Mouse (Mus musculus) intestine, postnatal 0 days (tissue): ENCODE data around the gene Olfr555. TPM values are rescaled to one million over a fixed set of nuclear protein-coding genes. Genes with fewer than 3 reads are reported as not detected.

Source experiments
- ATAC-seq: fragments of 200-750 bp; cut with Nextera tagmentation; 2 replicates; pipeline ENCODE4 v1.8.0; 2017; ENCODE audit warnings: mild to moderate bottlenecking, moderate TSS enrichment, moderate library complexity
- H3K27ac ChIP-seq: fragments of 300-500 bp; sonication (generic); 2 replicates; pipeline ENCODE4 v1.5.1; 2014; ENCODE audit warnings: mild to moderate bottlenecking, low read depth, low read length, moderate library complexity
- H3K27me3 ChIP-seq: fragments of 300-500 bp; sonication (generic); replicated peaks from 2 replicates; pipeline ENCODE4 v1.6.1; 2014; ENCODE audit warnings: low read length, mixed read lengths; ENCODE audit not compliant: control insufficient read depth, insufficient read depth
- H3K36me3 ChIP-seq: fragments of 300-500 bp; sonication (generic); 2 replicates; pipeline ENCODE4 v1.6.1; 2014; ENCODE audit warnings: mild to moderate bottlenecking, moderate library complexity; ENCODE audit not compliant: control insufficient read depth, insufficient read depth
- H3K4me1 ChIP-seq: fragments of 300-500 bp; sonication (generic); replicated peaks from 2 replicates; pipeline ENCODE4 v1.6.1; 2014; ENCODE audit warnings: antibody characterized with exemption, low read length, mixed read lengths; ENCODE audit not compliant: control insufficient read depth, insufficient read depth
- H3K4me2 ChIP-seq: fragments of 300-500 bp; sonication (generic); replicated peaks from 2 replicates; pipeline ENCODE4 v1.6.1; 2014; ENCODE audit warnings: low read depth, mild to moderate bottlenecking, moderate library complexity
- H3K4me3 ChIP-seq: fragments of 300-500 bp; sonication (generic); 2 replicates; pipeline ENCODE4 v1.5.1; 2014; ENCODE audit warnings: low read depth, low read length
- H3K9ac ChIP-seq: fragments of 300-500 bp; sonication (generic); 2 replicates; pipeline ENCODE4 v1.6.1; 2014; ENCODE audit warnings: mild to moderate bottlenecking, low read depth, low read length
- H3K9me3 ChIP-seq: fragments of 300-500 bp; sonication (generic); 2 replicates; pipeline ENCODE4 v1.6.1; 2016; ENCODE audit warnings: mixed run types; ENCODE audit not compliant: control insufficient read depth
- CTCF ChIP-seq: sonication (generic); IDR thresholded peaks from 2 replicates; pipeline ENCODE4 v1.5.1; 2016; ENCODE audit warnings: low read depth, mild to moderate bottlenecking, control low read depth, antibody characterized with exemption, moderate library complexity
- WGBS: fragments of 180-500 bp; shearing (Covaris S2); extraction: QIAGEN DNeasy Blood & Tissue Kit; methylation state at CpG from one replicate; pipeline ENCODE4 v1.1.7; 2014; 5-methylcytosine and 5-hydroxymethylcytosine counted together
- polyA plus RNA-seq: library from polyadenylated mRNA; unstranded; fragments of >200 nt; fragmentation: Nextera tagmentation; extraction: Ambion mirVana; gene quantifications from 2 replicates; pipeline ENCODE4 v1.2.1, GENCODE M21; 2015

Olfr555 gene
- polyA plus RNA-seq, 1 experiment from 2014 or later = not detected

GRCm38 (mm10) chr7:102664599-102664998, 6.0 kb downstream of the Olfr555 start, which contains the start of gene Olfr556:
Olfr556 (plus strand) TSS chr7:102664899.
- 49% methylated on average over 3 of the region's 3 CpGs for WGBS
- Histone ChIP-seq H3K4me2 (no peak within 1 kb of the TSS), H3K36me3 (no peaks in the 10 kb centered on the region), H3K27me3 (no peaks in the 10 kb centered on the region), H3K9ac (no peak within 1 kb of the TSS), H3K4me1 (no peaks in the 10 kb centered on the region), H3K4me3 (no peak within 1 kb of the TSS), H3K9me3 (no peaks in the 10 kb centered on the region), H3K27ac (no peak within 1 kb of the TSS)
- no peak for ATAC-seq
- TF ChIP-seq CTCF = no peak

GRCm38 (mm10) chr7:102665378-102665777, 6.8 kb downstream of the Olfr555 start:
- Histone ChIP-seq H3K4me1 (no peaks in the 10 kb centered on the region), H3K4me2 (no peak overlapping the region), H3K9me3 (no peaks in the 10 kb centered on the region), H3K27ac (no peak overlapping the region), H3K9ac (no peak overlapping the region), H3K27me3 (no peaks in the 10 kb centered on the region), H3K36me3 (no peaks in the 10 kb centered on the region), H3K4me3 (no peak overlapping the region)
- ATAC-seq = no peak
- TF ChIP-seq CTCF = peak; percentile 68
- WGBS = 26% methylated on average over 2 of the region's 2 CpGs

GRCm38 (mm10) chr7:102676225-102676624, 17.6 kb downstream of the Olfr555 start:
- Histone ChIP-seq H3K9ac (no peak overlapping the region), H3K27me3 (no peaks in the 10 kb centered on the region), H3K4me3 (no peak overlapping the region), H3K9me3 (no peaks in the 10 kb centered on the region), H3K27ac (no peak overlapping the region), H3K4me2 (no peak overlapping the region), H3K4me1 (no peaks in the 10 kb centered on the region), H3K36me3 (no peaks in the 10 kb centered on the region; the same call in 1 of the 2 replicates)
- no peak for TF ChIP-seq CTCF
- ATAC-seq = no peak
- 86% methylated on average over 2 of the region's 2 CpGs for WGBS

GRCm38 (mm10) chr7:102681916-102682315, 23.3 kb downstream of the Olfr555 start:
- H3K4me1 ChIP-seq = no peaks in the 10 kb centered on the region
- no peak overlapping the region for H3K4me3 ChIP-seq
- WGBS = 83% methylated on average over 1 of the region's 1 CpGs
- no peaks in the 10 kb centered on the region; the same call in 1 of the 2 replicates for H3K36me3 ChIP-seq
- no peaks in the 10 kb centered on the region for H3K9me3 ChIP-seq
- no peak for TF ChIP-seq CTCF
- H3K4me2 ChIP-seq = no peak overlapping the region
- no peak for ATAC-seq
- H3K9ac ChIP-seq = no peak overlapping the region
- H3K27me3 ChIP-seq = no peaks in the 10 kb centered on the region
- H3K27ac ChIP-seq = no peak overlapping the region

- peak; percentile 99 for ATAC-seq
- peak within 1 kb of the TSS; percentile 55 for H3K4me3 ChIP-seq
- no peaks in the 10 kb centered on the region for H3K9me3 ChIP-seq
- no peak within 1 kb of the TSS for H3K27ac ChIP-seq
- no peak for TF ChIP-seq CTCF
- no peaks in the 10 kb centered on the region for H3K27me3 ChIP-seq
- no peaks in the 10 kb centered on the region for H3K4me1 ChIP-seq
- no peaks in the 10 kb centered on the region for H3K36me3 ChIP-seq
- WGBS = under 1% methylated on average over 39 of the region's 40 CpGs
- H3K9ac ChIP-seq = peak within 1 kb of the TSS; percentile 31
- peak within 1 kb of the TSS; percentile 72 for H3K4me2 ChIP-seq
Observed at GRCm38 (mm10) chr7:102686944-102687501, 28.4 kb downstream of the Olfr555 start, which contains the start of gene Trim68. Trim68 (minus strand) TSS chr7:102687327.

GRCm38 (mm10) chr7:102695358-102696125, 36.9 kb downstream of the Olfr555 start, which contains the start of gene Olfr557:
Olfr557 (plus strand) TSS chr7:102695910.
- 84% methylated on average over 5 of the region's 5 CpGs for WGBS
- TF ChIP-seq CTCF = peak; percentile 87
- H3K27me3 ChIP-seq = no peaks in the 10 kb centered on the region
- no peak within 1 kb of the TSS for H3K4me2 ChIP-seq
- no peak within 1 kb of the TSS for H3K27ac ChIP-seq
- H3K4me1 ChIP-seq = no peaks in the 10 kb centered on the region
- H3K36me3 ChIP-seq = no peaks in the 10 kb centered on the region
- H3K9ac ChIP-seq = no peak within 1 kb of the TSS
- H3K9me3 ChIP-seq = no peaks in the 10 kb centered on the region
- ATAC-seq = no peak
- H3K4me3 ChIP-seq = no peak within 1 kb of the TSS
